Mouse (Mus musculus): ENCODE measurements at regions not wholly inside any gene's neighbourhood (a gene's known extent, or its start where the extent isn't known, plus 50 kb on each side); places are given as distances from the start of the nearest gene placed in this dataset.

- DNase-seq (ENCODE audit: low read depth): no peak
These were observed 64.3 kb upstream of the Tnfsf11 start for GRCm38 (mm10) chr14:78372102-78372501.

GRCm38 (mm10) chr14:78368881-78369280, 61.0 kb upstream of the Tnfsf11 start:
- DNase-seq (ENCODE audit: low read depth): no peak

GRCm38 (mm10) chr14:78364822-78365221, 57.0 kb upstream of the Tnfsf11 start:
- no peak for DNase-seq (ENCODE audit: low read depth)

GRCm38 (mm10) chr14:78363123-78363522, 55.3 kb upstream of the Tnfsf11 start:
- no peak for DNase-seq (ENCODE audit: low read depth)
